Mouse (Mus musculus) testis, adult 2 months (tissue): ENCODE data around the gene Oit3. TPM values are rescaled to one million over a fixed set of nuclear protein-coding genes. Genes with fewer than 3 reads are reported as not detected.

Experiments
- H3K27ac ChIP-seq: fragments of 200-500 bp; 2 replicates; pipeline ENCODE4 v1.5.1; 2012; ENCODE audit warnings: low read depth, low read length; ENCODE audit not compliant: control insufficient read depth, insufficient read depth
- H3K27me3 ChIP-seq: fragments of 200-500 bp; 2 replicates; pipeline ENCODE4 v1.6.1; 2012; ENCODE audit warnings: mild to moderate bottlenecking, low read length, moderate library complexity; ENCODE audit not compliant: control insufficient read depth, insufficient read depth
- H3K36me3 ChIP-seq: fragments of 200-500 bp; 2 replicates; pipeline ENCODE4 v1.6.1; 2012; ENCODE audit warnings: mild to moderate bottlenecking, low read length; ENCODE audit not compliant: control insufficient read depth, insufficient read depth
- H3K4me1 ChIP-seq: fragments of 200-500 bp; 2 replicates; pipeline ENCODE4 v1.6.1; 2012; ENCODE audit warnings: low read length; ENCODE audit not compliant: control insufficient read depth, insufficient read depth
- H3K4me3 ChIP-seq: fragments of 200-500 bp; 2 replicates; pipeline ENCODE4 v1.5.1; 2012; ENCODE audit warnings: low read depth, mild to moderate bottlenecking, low read length, moderate library complexity, mixed read lengths; ENCODE audit not compliant: control insufficient read depth
- CTCF ChIP-seq: fragments of 200-500 bp; IDR thresholded peaks from 2 replicates; pipeline ENCODE4 v1.5.1; 2012; ENCODE audit warnings: low read depth, mild to moderate bottlenecking, inconsistent platforms, low read length, moderate library complexity; ENCODE audit not compliant: control insufficient read depth, insufficient read depth, insufficient replicate concordance
- POLR2A ChIP-seq: fragments of 200-500 bp; IDR thresholded peaks from 2 replicates; pipeline ENCODE4 v1.6.1; 2012; ENCODE audit warnings: low read depth, mild to moderate bottlenecking, inconsistent platforms, low read length, moderate library complexity; ENCODE audit not compliant: control insufficient read depth
- polyA plus RNA-seq: library from polyadenylated mRNA; depleted of rRNA; stranded (reverse); fragments of >200 nt; gene quantifications from 2 replicates; pipeline ENCODE4 v1.2.3, GENCODE M21; 2012

The Oit3 gene
- polyA plus RNA-seq, 1 experiment, result 3.0 TPM

DNA sequence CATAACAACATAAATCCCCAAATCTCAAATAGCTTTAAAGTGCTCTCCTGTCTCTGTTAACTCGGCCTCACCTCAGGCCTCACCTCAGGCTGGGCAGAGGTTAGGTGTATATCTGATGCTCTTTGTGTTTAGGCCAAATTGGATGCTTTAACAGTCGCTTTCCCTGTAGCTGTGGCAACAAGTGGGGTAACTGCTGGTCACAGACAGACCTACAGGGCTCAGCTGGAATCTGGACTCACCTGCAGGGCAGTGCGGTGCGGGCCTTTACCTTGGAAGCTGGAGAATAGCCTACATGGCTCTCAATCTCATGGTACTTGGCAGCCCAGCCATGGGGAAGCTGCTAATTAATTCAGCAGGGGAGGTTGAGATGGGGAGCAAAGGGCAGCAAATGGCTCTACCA lies 25.0 kb upstream of the Oit3 start:
- Histone ChIP-seq H3K36me3 (no peaks in the 10 kb centered on the region), H3K27me3 (no peaks in the 10 kb centered on the region), H3K27ac (no peak overlapping the region), H3K4me3 (peak overlapping the region; percentile 35), H3K4me1 (no peaks in the 10 kb centered on the region)
- TF ChIP-seq POLR2A, result no peak
- TF ChIP-seq CTCF, result no peak

DNA sequence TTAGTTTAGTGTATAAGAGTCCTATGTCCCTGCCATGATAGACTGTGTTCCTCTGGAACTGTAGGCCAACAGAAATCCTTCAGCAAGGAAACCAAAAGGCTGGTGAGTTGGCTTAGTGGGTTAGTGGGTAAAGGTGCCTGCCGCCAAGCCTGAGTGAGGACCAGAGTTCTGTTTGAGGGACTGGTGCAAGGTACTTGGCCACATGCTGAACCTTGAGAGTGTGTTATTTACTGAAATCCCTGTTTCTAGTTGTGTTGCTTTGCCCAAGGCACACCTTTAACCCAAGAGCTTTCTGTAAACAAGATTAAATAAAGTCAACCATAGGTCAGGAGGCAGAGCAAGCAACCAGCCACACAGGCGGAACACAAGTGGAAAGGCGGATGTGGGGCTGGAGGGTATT lies 24.0 kb upstream of the Oit3 start:
- Histone ChIP-seq H3K4me1 (no peaks in the 10 kb centered on the region), H3K36me3 (no peaks in the 10 kb centered on the region), H3K27ac (no peak overlapping the region), H3K4me3 (no peak overlapping the region), H3K27me3 (no peaks in the 10 kb centered on the region)
- TF ChIP-seq POLR2A, result no peak
- no peak for TF ChIP-seq CTCF

DNA sequence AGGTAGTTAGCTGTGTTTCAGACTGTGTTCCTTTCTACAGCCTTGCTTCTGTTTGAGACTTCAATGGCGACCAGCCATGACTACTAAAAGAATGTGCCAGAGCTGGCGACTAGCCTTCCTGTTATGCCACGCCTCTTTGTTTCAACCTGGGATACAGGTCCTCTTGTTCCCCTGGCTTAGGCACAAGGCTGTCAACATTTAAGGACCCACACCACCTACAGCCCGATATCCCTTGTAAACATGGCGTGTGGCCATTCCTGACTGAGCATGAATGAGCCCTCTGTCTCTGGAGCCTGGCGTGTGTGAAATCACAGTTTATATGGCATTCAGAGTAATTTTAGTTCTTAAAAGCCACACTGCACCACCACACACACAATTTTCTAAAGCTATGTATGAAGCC lies 20.7 kb upstream of the Oit3 start:
- Histone ChIP-seq H3K4me3 (no peak overlapping the region), H3K27ac (no peak overlapping the region), H3K36me3 (no peaks in the 10 kb centered on the region), H3K27me3 (no peaks in the 10 kb centered on the region), H3K4me1 (no peaks in the 10 kb centered on the region)
- TF ChIP-seq POLR2A, result no peak
- no peak for TF ChIP-seq CTCF

DNA sequence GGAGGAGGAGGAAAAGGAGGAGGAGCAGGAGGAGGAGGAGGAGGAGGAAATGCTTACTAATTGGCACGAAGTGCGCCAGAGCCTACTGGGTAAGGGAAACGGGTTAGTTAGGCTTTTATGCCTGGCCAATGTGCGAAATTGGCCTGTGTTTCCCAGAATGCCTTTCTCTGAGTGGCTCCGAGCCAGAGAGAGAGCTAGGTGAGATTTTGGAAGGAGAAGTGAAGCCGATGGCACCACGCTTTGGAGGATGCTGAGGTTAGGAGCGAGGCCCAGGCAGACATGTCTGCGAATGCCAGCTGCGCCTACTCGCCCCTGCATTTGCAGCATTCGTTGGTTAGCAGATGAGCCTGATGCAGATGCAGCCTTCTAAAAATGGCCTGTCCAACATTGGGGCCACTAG lies 18.2 kb upstream of the Oit3 start:
- TF ChIP-seq CTCF (no peak), POLR2A (no peak)

DNA sequence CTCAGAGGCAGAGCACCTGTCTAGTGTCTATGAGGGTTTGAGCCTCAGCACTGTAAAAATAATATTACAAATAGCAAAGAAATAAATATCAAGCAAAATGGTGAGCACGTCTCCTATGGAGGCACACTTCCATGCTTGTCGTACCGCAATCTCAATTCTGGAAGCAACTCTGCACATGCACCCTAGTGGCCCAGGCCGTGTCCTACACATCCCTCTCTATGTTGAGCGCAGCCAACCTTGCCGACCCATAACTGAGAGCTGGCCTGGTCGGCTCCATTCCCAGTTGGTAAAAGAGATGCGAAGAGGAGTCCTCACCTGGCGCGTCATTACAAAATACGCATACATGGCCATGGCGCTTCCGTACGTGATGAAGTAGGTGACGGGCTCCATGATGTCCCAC lies 13.1 kb upstream of the Oit3 start:
- Histone ChIP-seq H3K27me3 (no peaks in the 10 kb centered on the region), H3K4me1 (no peaks in the 10 kb centered on the region), H3K36me3 (no peaks in the 10 kb centered on the region), H3K4me3 (no peak overlapping the region), H3K27ac (no peak overlapping the region)
- TF ChIP-seq CTCF, result no peak
- no peak for TF ChIP-seq POLR2A

More for the DNA sequence above, 18.2 kb upstream of the Oit3 start:
- Histone ChIP-seq H3K4me3 (no peak overlapping the region; the same call in 1 of the 2 replicates), H3K36me3 (no peaks in the 10 kb centered on the region), H3K27ac (no peak overlapping the region), H3K27me3 (no peaks in the 10 kb centered on the region), H3K4me1 (no peaks in the 10 kb centered on the region)

DNA sequence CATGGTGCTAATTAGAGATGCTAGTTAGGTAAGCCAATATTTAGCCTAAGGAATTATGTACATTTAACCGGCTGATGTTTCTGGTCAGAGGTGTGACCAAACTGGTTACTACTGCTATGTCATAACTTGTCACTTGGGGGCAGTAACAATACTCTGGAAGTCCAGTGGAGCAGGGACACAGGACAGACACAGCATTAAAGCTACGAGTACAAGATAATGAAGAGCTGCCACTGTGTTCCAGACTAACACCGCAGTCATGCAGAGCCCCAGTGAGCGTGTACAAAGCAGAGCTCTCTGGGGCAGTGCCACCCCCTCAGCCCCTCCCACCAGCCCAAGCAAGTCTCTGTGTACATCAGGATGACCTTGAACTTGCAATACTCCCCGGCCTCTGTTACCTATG lies 10.3 kb upstream of the Oit3 start:
- no peaks in the 10 kb centered on the region for H3K27me3 ChIP-seq
- no peaks in the 10 kb centered on the region for H3K4me1 ChIP-seq
- no peak overlapping the region for H3K27ac ChIP-seq
- H3K4me3 ChIP-seq, result no peak overlapping the region
- TF ChIP-seq CTCF (no peak), POLR2A (no peak)
- H3K36me3 ChIP-seq, result no peaks in the 10 kb centered on the region

DNA sequence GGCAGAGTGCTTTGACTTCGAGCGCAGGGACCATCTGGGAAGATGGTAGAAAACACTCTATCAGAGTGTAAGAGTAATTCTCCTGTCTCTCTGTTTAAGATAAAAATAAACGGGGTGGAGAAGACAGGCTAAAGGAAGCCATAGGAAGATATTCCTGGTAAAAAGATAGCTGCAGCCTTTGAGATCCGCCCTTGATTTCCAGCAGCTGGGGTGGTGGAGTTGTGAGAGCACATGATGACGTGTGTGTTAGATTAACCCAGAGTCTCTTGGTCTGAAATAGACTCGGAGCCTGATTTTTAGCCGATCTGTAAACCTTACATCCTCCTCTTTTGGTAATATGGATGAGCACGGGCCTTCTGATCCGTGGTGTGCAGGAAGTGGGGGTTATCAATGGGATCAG lies 6.0 kb upstream of the Oit3 start:
- H3K27me3 ChIP-seq, result no peaks in the 10 kb centered on the region
- H3K4me1 ChIP-seq, result peaks cover 2% of the 10 kb centered on the region
- TF ChIP-seq CTCF (no peak), POLR2A (no peak)
- H3K36me3 ChIP-seq, result no peaks in the 10 kb centered on the region
- H3K27ac ChIP-seq, result no peak overlapping the region
- no peak overlapping the region for H3K4me3 ChIP-seq

DNA sequence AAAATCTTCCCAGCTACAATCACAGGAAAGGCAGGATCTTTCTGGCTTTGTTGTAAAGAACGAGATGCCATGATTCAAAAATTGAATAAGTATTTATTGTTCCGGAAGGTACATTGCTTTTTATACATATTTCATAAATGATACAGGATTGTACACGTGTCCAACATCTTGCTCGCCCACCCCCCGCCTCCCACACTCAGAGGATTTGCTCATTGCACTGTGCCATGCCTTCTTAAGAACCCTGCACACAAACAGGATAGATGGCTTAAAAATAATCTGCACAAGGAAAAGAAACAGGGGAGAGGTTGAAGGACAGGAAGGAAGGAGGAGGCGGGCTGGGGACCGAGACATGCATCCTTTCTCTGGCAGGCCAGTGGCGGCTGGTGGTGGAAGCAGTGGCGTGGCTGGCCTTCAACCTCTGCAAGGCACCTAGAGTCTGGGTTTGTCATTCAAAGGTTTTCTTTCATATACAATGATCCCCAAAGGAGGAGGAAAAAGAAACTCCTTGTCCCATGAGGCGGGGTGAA lies 5.4 kb upstream of the Oit3 start:
- Histone ChIP-seq H3K27me3 (no peaks in the 10 kb centered on the region), H3K36me3 (no peaks in the 10 kb centered on the region), H3K4me3 (no peak overlapping the region), H3K27ac (no peak overlapping the region), H3K4me1 (peaks cover 2% of the 10 kb centered on the region)
- TF ChIP-seq POLR2A, result no peak
- TF ChIP-seq CTCF, result no peak
